Mouse (Mus musculus): ENCODE measurements around the gene Fos.
"Not testable (repeated sequence)": the region's sequence is repeated elsewhere in the genome, so short reads cannot be mapped to it uniquely, and the experiment has no call there.

Gene Fos

DNA sequence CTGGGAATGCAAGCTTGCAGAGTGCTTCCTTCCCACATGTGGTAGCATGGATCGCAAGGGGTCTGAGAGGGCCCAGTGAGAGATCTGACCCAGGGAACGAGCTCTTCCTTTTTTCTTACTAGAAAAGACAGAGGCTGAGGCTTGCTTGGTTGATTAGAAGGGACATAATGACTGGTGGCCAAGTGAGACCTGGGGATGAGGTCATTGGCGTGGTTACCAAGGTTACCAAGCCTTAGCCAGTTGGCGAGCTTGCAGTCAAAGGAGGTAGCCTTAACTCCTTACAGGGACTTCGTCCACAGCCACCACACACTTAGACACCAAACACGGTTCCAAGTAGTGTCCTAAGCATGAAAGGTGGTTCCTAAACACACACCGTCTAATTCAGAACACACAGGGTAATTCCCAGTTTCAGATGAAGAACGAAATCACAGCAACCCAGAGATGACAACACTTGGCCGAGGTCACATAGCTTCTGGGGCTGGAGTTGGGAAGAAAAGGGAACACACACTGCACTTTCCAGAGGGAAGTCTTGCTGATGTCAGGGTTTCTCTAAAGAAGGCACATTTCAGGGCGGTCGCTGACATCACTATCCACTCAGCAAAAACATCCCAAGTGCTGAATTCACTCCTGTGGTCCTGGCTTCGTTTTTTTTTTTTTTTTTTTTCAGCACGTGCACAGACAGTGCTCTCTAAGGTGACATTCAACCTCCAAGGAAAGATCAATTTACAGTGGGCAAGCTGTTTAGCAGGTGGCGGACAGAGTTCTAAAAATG is 49.9 kb downstream of the Fos start:
- peak; percentile 30 for DNase-seq (ENCODE audit: inconsistent ontology term)

DNA sequence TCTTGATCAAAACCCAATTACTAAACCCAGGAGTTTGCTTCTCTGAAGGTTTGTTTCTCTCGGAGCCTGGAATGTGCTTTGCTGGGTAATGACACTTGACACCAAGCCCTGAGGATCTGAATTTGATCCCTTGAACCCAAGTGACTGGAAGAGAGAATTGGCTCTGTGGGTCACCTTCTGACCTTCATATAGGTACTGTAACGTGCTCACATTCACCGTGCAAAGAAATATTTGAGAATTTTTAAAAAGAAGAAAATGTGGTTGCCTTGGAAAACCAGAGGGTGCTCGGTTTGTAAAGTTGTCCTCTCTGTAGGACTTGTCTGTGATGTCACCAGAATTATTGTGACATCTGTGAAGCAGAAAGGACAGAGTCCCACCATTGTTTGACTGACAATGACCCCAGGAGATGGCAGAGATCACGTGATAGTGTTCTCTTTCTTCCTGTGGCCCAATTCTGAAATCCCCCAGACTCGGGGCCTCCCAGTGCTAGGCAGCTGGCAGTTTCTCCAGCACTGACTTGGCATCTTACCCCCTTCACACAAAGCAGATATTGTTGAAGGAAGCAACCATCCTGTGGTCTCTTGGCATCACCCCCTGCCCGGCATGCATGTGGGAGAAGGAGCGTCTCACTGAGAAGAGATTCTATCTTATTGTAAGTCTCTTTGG is 50.6 kb downstream of the Fos start:
- DNase-seq (ENCODE audit: inconsistent ontology term): peak; percentile 73

DNA sequence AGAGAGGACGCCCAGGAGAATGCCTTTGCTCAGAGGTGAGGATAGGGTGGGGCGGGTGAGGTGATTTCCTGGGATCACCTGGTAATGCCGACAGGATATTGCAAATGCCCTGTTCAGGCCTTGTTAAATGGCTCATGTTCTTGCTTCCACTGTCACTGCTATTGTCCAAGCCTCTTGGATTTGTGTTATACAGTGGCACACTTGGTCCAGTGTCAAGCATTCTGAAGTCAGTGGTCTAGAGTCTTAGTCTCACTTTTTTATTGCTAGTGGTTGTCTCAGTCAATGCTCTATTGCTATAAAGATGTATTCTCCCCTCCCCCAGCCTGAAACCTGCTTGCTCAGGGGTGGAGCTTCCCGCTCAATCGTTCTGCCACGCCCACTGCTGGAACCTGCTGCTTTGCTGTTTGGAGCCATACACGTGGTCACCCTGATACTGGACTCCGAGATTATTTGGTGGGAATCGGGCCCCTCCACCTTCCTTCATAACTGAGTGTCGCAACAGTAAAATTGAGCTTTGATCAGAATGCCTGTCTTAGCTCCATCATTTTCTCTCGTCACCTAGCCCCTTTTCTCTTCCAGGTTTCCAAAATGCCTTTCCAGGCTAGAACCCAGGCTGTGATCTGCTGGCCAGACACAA is 51.3 kb downstream of the Fos start:
- DNase-seq (ENCODE audit: inconsistent ontology term): not testable (repeated sequence)

Measured in Muller cell, postnatal 12 days (primary cell).